Mouse (Mus musculus) left cerebral cortex, adult 8-10 months (tissue): ENCODE measurements around the gene Rpl27. TPM values are rescaled to one million over a fixed set of nuclear protein-coding genes. Genes with fewer than 3 reads are reported as not detected.
"Not testable (repeated sequence)": the region's sequence is repeated elsewhere in the genome, so short reads cannot be mapped to it uniquely, and the experiment has no call there.

ENCODE experiments used
- DNase-seq, 2 experiments: peaks; one replicate each; pipeline ENCODE4 v3.0.0; 2022; ENCODE audit warnings: low spot score in 2 of 2
- total RNA-seq, 4 experiments: library from RNA; stranded (reverse); gene quantifications; 2 replicates each; pipeline ENCODE4 v1.2.4; 2022

Rpl27 gene
- 10 to 100 TPM; 20.6 to 44.6 (median 32.7) TPM for total RNA-seq

GRCm38 (mm10) chr11:101442127-101442693, at the start of gene Rpl27:
Gene Rpl27 (plus strand): TSS chr11:101442298.
- peak; percentile 86 to 98 for DNase-seq

GRCm38 (mm10) chr11:101395110-101395509, 47.0 kb upstream of the Rpl27 start:
- peak; percentile 21 to 43 for DNase-seq

GRCm38 (mm10) chr11:101415306-101415705, 26.8 kb upstream of the Rpl27 start:
- no peak for DNase-seq

- no peak for DNase-seq
These were observed 25.5 kb upstream of the Rpl27 start for GRCm38 (mm10) chr11:101416433-101417100.

GRCm38 (mm10) chr11:101417101-101417855, 24.8 kb upstream of the Rpl27 start, which contains the start of gene Aarsd1:
Gene Aarsd1 (minus strand): TSS chr11:101417615.
- DNase-seq: peak; percentile 67 to 92

DNA sequence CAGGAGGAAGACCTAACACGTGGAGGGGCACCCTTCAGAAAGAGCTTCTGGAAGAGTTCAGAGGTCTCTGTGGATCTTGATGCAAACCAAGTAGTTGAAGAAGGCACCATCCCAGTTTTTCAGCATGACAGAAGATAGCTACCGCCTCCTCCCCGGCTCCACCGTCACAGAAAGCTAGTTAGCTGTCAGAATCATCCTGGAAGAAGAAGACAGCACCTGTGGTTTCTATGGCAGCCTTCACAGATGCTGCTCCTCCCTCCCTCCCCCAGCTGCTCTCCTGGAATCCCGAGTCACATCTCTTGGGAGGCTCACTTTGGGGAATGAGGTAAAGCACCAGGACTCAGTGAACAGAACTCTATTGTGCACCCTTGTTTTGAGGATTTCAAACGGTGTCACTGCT, 23.1 kb upstream of the Rpl27 start:
- peak in 1 of 2 experiments; percentile 54 for DNase-seq

- no peak for DNase-seq
These were observed 22.5 kb upstream of the Rpl27 start for GRCm38 (mm10) chr11:101419610-101420009.

- no peak for DNase-seq
These were observed 21.9 kb upstream of the Rpl27 start for GRCm38 (mm10) chr11:101420148-101420547.

- DNase-seq: peak; percentile 32 to 33
These were observed 17.8 kb upstream of the Rpl27 start, which contains the start of gene Gm27029 for GRCm38 (mm10) chr11:101424105-101424851. Gene Gm27029 (minus strand): TSS chr11:101424796.

DNA sequence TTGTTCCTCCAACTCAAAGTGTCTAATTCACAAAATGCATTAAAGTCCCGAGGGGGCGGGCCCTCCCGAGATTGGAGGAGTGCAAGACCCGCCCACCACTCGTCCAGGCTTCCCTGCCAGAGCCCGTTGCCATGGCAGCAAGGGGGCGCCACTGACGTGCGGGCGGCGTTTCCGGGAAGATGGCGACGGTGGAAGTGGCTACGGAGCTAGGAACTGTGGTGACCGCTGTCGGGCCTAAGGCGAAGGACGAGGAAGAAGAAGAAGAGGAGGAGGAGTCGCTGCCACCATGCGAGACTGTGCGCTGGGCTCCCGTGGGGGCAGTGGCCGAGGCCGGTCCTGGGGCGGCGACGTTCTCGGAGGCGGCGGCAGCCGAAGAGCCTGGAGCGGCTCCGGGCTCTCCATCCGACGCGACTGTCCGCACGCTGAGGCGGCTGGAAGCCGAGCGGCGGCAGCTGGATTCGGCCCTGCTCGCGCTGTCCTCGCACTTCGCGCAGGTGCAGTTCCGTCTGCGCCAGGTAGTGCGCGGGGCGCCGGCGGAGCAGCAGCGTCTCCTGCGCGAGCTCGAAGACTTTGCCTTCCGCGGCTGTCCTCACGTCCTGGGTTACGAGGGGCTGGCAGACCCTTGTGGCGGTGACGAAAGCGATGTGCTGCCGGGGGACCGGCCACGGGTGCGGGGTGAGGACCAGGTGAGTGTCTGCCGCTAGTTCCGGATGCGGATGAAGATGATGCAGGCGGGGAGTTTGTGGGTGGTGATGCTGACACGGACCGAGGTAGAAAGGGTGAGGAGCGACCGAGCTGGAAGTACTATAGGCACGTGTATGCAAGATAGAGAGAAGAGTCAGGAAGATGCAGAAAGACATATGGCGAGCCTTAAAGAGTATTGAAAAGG, 16.9 kb upstream of the Rpl27 start, which contains the start of the genes Rundc1 and Ptges3l:
Gene Rundc1, plus strand, starts transcription at position 161 of the 889 bp plus-strand sequence.
Gene Ptges3l, minus strand, starts transcription at position 409 of the 889 bp plus-strand sequence.
- peak; percentile 94 to 96 for DNase-seq

- no peak for DNase-seq
These were observed 15.9 kb upstream of the Rpl27 start for GRCm38 (mm10) chr11:101426165-101426564.

DNA sequence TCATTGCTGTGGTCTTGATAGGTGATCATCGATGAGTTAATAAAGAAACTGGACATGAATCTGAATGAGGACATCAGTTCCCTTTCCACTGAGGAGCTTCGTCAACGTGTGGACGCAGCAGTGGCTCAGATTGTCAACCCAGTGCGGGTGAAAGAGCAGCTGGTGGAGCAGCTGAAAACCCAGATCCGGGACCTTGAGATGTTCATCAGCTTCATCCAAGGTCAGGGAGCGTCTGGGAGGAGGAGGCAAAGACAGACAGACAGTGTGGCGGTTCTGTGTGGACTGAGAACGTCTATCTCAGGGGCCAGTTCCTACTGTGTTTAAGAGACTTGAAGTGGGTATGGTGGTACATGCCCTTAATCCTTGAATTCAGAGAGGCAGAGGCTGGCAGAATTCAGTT, 10.8 kb upstream of the Rpl27 start:
- DNase-seq: no peak

DNA sequence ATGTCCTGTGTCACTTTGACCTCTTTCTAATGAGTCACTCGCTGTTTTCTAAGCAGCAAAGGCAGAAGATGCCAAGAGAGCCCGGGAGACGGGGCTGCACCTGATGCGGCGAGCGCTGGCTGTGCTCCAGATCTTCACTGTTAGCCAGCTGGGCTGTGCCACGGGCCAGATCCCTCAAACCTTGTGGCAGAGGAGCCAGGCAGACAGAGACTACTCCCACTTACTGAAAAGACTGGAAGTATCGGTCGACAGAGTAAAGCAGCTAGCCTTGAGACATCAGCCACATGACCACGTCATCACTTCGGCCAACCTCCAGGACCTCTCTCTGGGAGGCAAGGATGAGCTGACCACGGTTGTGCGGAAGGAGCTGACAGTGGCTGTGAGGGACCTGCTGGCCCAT, 8.7 kb upstream of the Rpl27 start:
- DNase-seq: no peak

DNA sequence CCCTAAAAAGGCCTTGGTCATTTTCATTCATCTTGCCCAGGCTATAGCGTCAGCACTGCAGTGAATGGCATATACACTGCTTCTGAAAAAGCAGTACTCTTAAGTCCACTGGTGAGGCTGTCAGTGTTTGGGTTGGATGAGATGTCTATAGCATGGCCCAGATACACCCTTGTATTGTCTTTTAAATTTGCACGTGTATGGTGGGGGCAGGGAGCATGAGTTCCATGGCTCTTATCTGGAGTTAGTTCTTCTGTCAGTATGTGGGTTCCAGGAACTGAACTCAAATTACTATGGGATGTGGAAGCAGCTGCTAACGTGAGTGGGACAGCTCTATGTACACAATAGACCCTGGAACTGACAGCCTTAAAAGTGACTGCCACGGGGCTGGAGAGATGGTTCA, 6.3 kb upstream of the Rpl27 start:
- no peak for DNase-seq

- no peak for DNase-seq
These were observed 5.2 kb upstream of the Rpl27 start for GRCm38 (mm10) chr11:101436916-101437315.

- DNase-seq: not testable (repeated sequence)
These were observed 4.1 kb upstream of the Rpl27 start for GRCm38 (mm10) chr11:101438006-101438405.

DNA sequence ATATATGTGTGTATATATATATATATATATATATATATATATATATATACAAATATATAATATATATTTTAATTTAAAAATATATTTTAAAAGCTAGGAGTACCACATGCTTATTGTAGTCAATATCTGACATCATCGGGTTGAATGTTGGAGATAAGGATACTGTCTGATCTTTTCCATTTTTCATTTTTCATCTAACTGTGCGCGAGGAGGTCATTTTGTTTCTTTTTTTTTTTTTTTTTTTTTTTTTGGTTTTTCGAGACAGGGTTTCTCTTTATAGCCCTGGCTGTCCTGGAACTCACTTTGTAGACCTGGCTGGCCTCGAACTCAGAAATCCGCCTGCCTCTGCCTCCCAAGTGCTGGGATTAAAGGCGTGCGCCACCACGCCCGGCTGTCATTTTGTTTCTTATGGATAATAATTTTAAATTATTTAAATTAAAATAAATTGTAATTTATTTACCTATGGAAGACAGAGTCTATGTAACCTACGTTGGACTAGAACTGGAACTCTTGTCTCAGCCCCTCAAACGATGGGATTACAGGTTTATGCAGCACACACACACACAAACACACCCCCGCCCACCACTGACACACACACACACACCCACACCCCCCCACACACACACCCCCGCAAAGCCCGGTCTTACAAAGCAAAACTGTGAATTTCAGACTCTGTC, 510 bp upstream of the Rpl27 start:
- DNase-seq: not testable (repeated sequence)

- DNase-seq: no peak
These were observed 662 bp downstream of the Rpl27 start for GRCm38 (mm10) chr11:101442760-101443159.

GRCm38 (mm10) chr11:101446319-101446718, 4.2 kb downstream of the Rpl27 start:
- no peak for DNase-seq

DNA sequence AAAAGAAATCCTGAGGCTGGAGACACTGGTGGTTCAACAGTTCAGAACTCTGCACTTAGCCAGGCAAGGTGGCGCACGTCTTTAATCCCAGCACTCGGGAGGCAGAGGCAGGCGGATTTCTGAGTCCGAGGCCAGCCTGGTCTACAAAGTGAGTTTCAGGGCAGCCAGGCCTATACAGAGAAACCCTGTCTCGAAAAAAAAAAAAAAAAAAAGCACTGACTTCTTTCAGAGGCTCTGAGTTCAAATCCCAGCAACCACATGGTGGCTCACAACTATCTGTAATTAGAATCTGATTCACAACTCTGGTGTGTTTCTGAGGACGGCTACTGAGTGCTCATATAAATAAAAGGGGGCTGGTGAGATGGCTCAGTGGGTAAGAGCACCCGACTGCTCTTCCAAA, 4.8 kb downstream of the Rpl27 start:
- DNase-seq: not testable (repeated sequence)
